Mouse (Mus musculus) G1E (cell line): Measurements from ENCODE around the gene Fam53b.

Experiments
- GATA1 ChIP-seq: IDR thresholded peaks from 2 replicates; pipeline ENCODE4 v1.6.1; 2012; ENCODE audit warnings: borderline replicate concordance, low read length, inconsistent platforms, mixed read lengths
- POLR2AphosphoS5 ChIP-seq: IDR thresholded peaks from 2 replicates; pipeline ENCODE4 v1.6.1; 2012; ENCODE audit warnings: low read depth, low read length, inconsistent platforms; ENCODE audit not compliant: insufficient replicate concordance

- TF ChIP-seq POLR2AphosphoS5 (no peak), GATA1 (no peak)
Measured at GRCm38 (mm10) chr7:132758875-132759274, 54.8 kb downstream of the Fam53b start.
